Mouse (Mus musculus) gastrocnemius, postnatal 25 days (tissue): ENCODE results near the gene Btbd35f17. TPM values are rescaled to one million over a fixed set of nuclear protein-coding genes. Genes with fewer than 3 reads are reported as not detected.
"Not testable (repeated sequence)": the region's sequence is repeated elsewhere in the genome, so short reads cannot be mapped to it uniquely, and the experiment has no call there.

Experiments
- DNase-seq: peaks from one replicate; pipeline ENCODE4 v3.0.0; 2022
- long read RNA-seq, 2 experiments: library from polyadenylated mRNA; stranded (forward); transcript quantifications; one replicate each; pipeline ENCODE4 v2.0.0; 2021
- total RNA-seq, 2 experiments: library from RNA; stranded (reverse); gene quantifications; 1 replicate in 1 of 2; 2 replicates in 1 of 2; pipeline ENCODE4 v1.2.3; 2021

Btbd35f17 gene
- total RNA-seq, result not detected
- long read RNA-seq, experiment 1, result 0 reads
- long read RNA-seq, experiment 2, result 0 reads

DNA sequence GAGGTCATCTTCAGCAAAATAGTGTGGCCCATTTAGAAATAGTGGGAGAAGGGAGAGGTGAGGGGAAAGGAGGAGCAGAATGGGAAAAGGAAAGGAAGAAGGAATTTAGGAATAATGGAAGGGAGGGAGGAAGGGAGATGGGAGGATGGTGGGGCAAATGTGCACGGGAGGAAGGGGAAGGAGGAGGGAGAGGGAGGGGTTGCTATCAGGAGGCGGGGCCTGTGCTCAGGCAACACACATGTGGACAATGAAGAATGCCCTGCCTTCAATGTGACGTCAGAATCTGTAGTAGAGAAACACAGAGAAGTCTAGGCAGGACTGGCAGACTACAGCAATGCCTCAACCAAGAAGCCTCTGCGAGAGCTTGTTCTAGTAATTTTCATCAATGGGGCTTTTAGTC lies at the start of gene Btbd35f17:
Btbd35f17 (plus strand) TSS at position 301 of the 400 bp plus-strand sequence.
- DNase-seq, result not testable (repeated sequence)

Other genes with a start within 250 kb of the Btbd35f17 start
- not detected for gene Btbd35f28, start 174.1 kb upstream of the Btbd35f17 start, total RNA-seq
- gene Btbd35f20, start 79.4 kb upstream of the Btbd35f17 start, total RNA-seq, result not detected